Mouse (Mus musculus) kidney, postnatal 0 days (tissue): ENCODE results near the gene B3gnt9. TPM values are rescaled to one million over a fixed set of nuclear protein-coding genes. Genes with fewer than 3 reads are reported as not detected.
"Not testable (repeated sequence)": the region's sequence is repeated elsewhere in the genome, so short reads cannot be mapped to it uniquely, and the experiment has no call there.

Experiments used
- ATAC-seq: fragments of 200-750 bp; cut with Nextera tagmentation; replicated peaks from 2 replicates; pipeline ENCODE4 v1.8.0; 2017; ENCODE audit warnings: low read depth, moderate number of reproducible peaks, moderate TSS enrichment, moderate library complexity; ENCODE audit not compliant: low FRiP score
- DNase-seq: peaks from one replicate; pipeline ENCODE4 v3.0.0-alpha.2; 2016; ENCODE audit warnings: low spot score
- H3K27ac ChIP-seq: fragments of 300-500 bp; sonication (generic); 2 replicates; pipeline ENCODE4 v1.5.1; 2014; ENCODE audit warnings: mild to moderate bottlenecking
- H3K27me3 ChIP-seq: fragments of 300-500 bp; sonication (generic); 2 replicates; pipeline ENCODE4 v1.6.1; 2014; ENCODE audit warnings: low read length, mixed read lengths; ENCODE audit not compliant: insufficient read depth
- H3K36me3 ChIP-seq: fragments of 300-500 bp; sonication (generic); 2 replicates; pipeline ENCODE4 v1.6.1; 2014; ENCODE audit warnings: low read length, mixed read lengths; ENCODE audit not compliant: insufficient read depth
- H3K4me1 ChIP-seq: fragments of 300-500 bp; sonication (generic); replicated peaks from 2 replicates; pipeline ENCODE4 v1.6.1; 2014; ENCODE audit warnings: antibody characterized with exemption, low read length, mixed read lengths; ENCODE audit not compliant: insufficient read depth
- H3K4me2 ChIP-seq: fragments of 300-500 bp; sonication (generic); 2 replicates; pipeline ENCODE4 v1.6.1; 2014; ENCODE audit warnings: mild to moderate bottlenecking, low read length, moderate library complexity, mixed read lengths
- H3K4me3 ChIP-seq: fragments of 300-500 bp; sonication (generic); replicated peaks from 2 replicates; pipeline ENCODE4 v1.5.1; 2014; ENCODE audit warnings: low read depth, low read length
- H3K9ac ChIP-seq: fragments of 300-500 bp; sonication (generic); 2 replicates; pipeline ENCODE4 v1.6.1; 2014; ENCODE audit warnings: low read depth, low read length
- H3K9me3 ChIP-seq: fragments of 300-500 bp; sonication (generic); replicated peaks from 2 replicates; pipeline ENCODE4 v1.6.1; 2016; ENCODE audit warnings: low read length, inconsistent platforms, mixed read lengths
- CTCF ChIP-seq: IDR thresholded peaks from 2 replicates; pipeline ENCODE4 v1.5.1; 2016; ENCODE audit warnings: antibody characterized with exemption, low read depth, mild to moderate bottlenecking, moderate library complexity
- WGBS: fragments of 180-500 bp; shearing (Covaris S2); extraction: QIAGEN DNeasy Blood & Tissue Kit; methylation state at CpG from one replicate; pipeline ENCODE4 v1.1.7; 2014; 5-methylcytosine and 5-hydroxymethylcytosine counted together
- polyA plus RNA-seq: library from polyadenylated mRNA; unstranded; fragments of >200 nt; fragmentation: Nextera tagmentation; extraction: Ambion mirVana; gene quantifications from 2 replicates; pipeline ENCODE4 v1.2.1, GENCODE M21; 2015

Gene B3gnt9
- polyA plus RNA-seq, 1 experiment from 2014 or later: 7.5 TPM

DNA sequence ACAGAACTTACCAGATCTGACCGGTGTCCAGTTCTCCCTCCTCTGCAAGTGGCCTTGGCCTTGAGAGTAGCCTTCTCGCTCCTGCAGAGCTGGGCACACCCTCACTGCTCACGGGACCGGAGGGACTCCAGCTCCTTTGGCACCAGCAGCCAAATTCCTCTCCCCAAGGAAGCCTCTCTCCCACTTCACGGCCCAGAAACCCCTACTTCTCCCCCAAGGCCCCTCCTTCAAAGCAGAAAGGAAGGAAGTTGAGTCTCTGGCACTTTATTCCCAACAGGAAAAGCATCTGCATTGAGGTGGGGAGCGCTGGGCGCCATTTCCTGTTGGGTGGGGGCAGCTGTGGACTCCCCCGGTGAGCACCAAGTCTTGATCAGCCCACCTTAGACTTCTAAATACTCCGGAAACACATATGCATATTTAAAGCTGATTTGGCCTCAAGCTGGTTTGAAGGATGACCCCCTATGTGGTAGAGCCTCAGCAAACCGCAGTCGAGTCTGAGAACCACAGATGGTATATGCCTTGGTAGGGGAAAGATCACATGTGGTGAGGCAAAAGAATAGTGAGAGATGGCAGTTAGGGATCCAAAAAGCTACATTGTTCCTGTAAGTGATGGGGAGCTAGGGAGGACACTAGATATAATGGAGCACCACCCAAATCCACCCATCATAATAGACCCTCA lies 41.1 kb upstream of the B3gnt9 start, which contains the start of gene Exoc3l:
Gene Exoc3l, minus strand, starts transcription at position 207 of the 679 bp plus-strand sequence.
- H3K9me3 ChIP-seq: no peaks in the 10 kb centered on the region
- H3K9ac ChIP-seq: 0 out of 2 replicates have a peak within 1 kb of the TSS, but pooled peaks have one; percentile 13
- 53% methylated on average over 11 of the region's 11 CpGs for WGBS
- H3K27me3 ChIP-seq: no peaks in the 10 kb centered on the region
- H3K4me3 ChIP-seq: peak within 1 kb of the TSS; percentile 95
- H3K4me2 ChIP-seq: peak within 1 kb of the TSS; percentile 88
- TF ChIP-seq CTCF: no peak
- no peak for ATAC-seq
- H3K27ac ChIP-seq: peak within 1 kb of the TSS; percentile 76
- H3K4me1 ChIP-seq: peaks cover 11% of the 10 kb centered on the region
- DNase-seq: peak; percentile 59
- peaks cover 16% of the 10 kb centered on the region for H3K36me3 ChIP-seq

DNA sequence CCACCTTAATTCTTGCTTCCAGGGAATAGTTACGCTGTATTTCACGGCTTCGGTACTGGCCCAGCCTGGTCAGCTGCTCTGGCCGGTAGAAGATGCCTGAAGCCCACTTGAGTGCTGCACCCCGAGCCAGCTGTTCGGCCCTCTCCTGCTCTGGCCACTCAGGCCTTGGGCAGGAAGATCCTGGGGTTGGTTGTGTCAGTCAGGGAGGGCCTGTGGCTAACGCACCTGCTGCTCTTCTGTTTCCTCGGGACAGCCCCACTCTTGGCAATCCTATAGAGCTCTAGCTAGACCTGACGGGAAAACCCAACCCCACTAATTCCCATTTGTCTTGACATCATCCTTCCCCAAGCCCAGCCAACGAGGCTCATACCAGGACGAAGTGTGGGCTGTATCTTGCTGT lies 40.3 kb upstream of the B3gnt9 start:
- H3K4me3 ChIP-seq: peak overlapping the region; percentile 18; the same call in 1 of the 2 replicates
- H3K9me3 ChIP-seq: no peaks in the 10 kb centered on the region
- H3K27me3 ChIP-seq: peaks cover 3% of the 10 kb centered on the region; the same call in 1 of the 2 replicates
- WGBS: 67% methylated on average over 11 of the region's 11 CpGs
- peaks cover 8% of the 10 kb centered on the region for H3K36me3 ChIP-seq
- no peak for TF ChIP-seq CTCF
- H3K9ac ChIP-seq: no peak overlapping the region
- peak overlapping the region; percentile 76; the same call in 1 of the 2 replicates for H3K27ac ChIP-seq
- peak overlapping the region; percentile 23 for H3K4me2 ChIP-seq
- H3K4me1 ChIP-seq: peaks cover 14% of the 10 kb centered on the region
- ATAC-seq (no peak), DNase-seq (no peak)

DNA sequence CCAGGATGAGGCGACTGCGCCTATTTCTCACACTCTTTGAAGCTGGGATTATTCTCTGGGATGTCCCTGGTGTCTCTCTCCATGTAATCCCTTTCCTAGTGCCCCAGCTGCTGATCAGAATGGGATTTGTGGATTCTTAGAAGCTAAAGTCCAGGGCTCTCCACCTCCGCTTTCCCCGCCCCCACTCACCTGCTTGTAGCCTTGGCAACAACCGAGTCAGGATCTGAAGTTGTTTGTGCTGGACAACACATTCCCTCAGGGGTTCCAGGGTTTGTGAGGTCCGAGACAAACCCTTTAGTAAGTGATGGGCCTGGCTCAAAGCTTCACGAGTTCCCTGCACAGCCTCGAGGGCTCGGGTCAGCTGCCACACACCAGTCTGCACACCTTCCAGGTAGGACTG lies 39.8 kb upstream of the B3gnt9 start:
- Histone ChIP-seq H3K36me3 (0 out of 2 replicates have a peak, but pooled peaks cover 4% of the 10 kb centered on the region), H3K4me2 (peak overlapping the region; percentile 23), H3K4me3 (0 out of 2 replicates have a peak overlapping the region, but pooled peaks have one; percentile 18), H3K4me1 (peaks cover 19% of the 10 kb centered on the region), H3K9me3 (no peaks in the 10 kb centered on the region), H3K27ac (no peak overlapping the region), H3K9ac (no peak overlapping the region), H3K27me3 (peaks cover 4% of the 10 kb centered on the region; the same call in 1 of the 2 replicates)
- no peak for ATAC-seq
- no peak for TF ChIP-seq CTCF
- DNase-seq: no peak
- 68% methylated on average over 9 of the region's 9 CpGs for WGBS

DNA sequence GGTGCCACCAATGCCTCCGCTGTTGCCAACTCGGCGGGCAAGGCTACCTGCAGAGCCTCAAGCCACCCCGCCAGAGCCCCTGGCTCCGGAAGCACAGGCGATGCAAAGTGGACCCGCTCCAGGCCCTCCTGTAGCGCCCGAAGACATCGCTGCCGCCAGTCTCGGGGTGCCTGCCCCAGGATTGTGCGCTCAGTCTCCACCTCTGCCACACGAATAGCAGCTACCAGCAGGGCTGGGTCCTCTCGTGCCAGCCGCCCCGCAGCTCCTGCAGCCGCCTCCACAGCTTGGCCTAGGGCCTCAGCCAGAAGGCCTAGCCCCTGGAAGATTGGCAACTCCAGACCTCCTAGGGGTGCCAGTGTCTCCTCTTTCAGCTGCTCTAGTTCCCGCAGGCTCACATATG lies 38.5 kb upstream of the B3gnt9 start:
- no peak for TF ChIP-seq CTCF
- H3K9me3 ChIP-seq: no peaks in the 10 kb centered on the region
- no peaks in the 10 kb centered on the region for H3K36me3 ChIP-seq
- H3K9ac ChIP-seq: no peak overlapping the region
- peaks cover 4% of the 10 kb centered on the region; the same call in 1 of the 2 replicates for H3K27me3 ChIP-seq
- H3K4me2 ChIP-seq: no peak overlapping the region
- no peak for DNase-seq
- ATAC-seq: no peak
- WGBS: 71% methylated on average over 19 of the region's 19 CpGs
- H3K4me1 ChIP-seq: peaks cover 21% of the 10 kb centered on the region
- no peak overlapping the region for H3K27ac ChIP-seq
- no peak overlapping the region for H3K4me3 ChIP-seq

- Histone ChIP-seq H3K9me3 (no peaks in the 10 kb centered on the region), H3K27ac (no peak overlapping the region), H3K4me1 (peaks cover 18% of the 10 kb centered on the region), H3K9ac (no peak overlapping the region), H3K4me2 (no peak overlapping the region), H3K36me3 (no peaks in the 10 kb centered on the region), H3K4me3 (no peak overlapping the region), H3K27me3 (peaks cover 4% of the 10 kb centered on the region; the same call in 1 of the 2 replicates)
- no peak for ATAC-seq
- 73% methylated on average over 7 of the region's 7 CpGs for WGBS
- no peak for TF ChIP-seq CTCF
- no peak for DNase-seq
Measured at GRCm38 (mm10) chr8:105292471-105292870, 37.5 kb upstream of the B3gnt9 start.

GRCm38 (mm10) chr8:105291802-105292201 lies 36.8 kb upstream of the B3gnt9 start:
- H3K4me3 ChIP-seq, H3K27ac ChIP-seq, H3K36me3 ChIP-seq, DNase-seq, H3K9ac ChIP-seq, H3K9me3 ChIP-seq, H3K4me2 ChIP-seq, H3K27me3 ChIP-seq, ATAC-seq: not testable (repeated sequence)
- 73% methylated on average over 3 of the region's 3 CpGs for WGBS
- TF ChIP-seq CTCF: peak; percentile 33; the same call in 1 of the 2 replicates
- H3K4me1 ChIP-seq: peaks cover 18% of the 10 kb centered on the region

GRCm38 (mm10) chr8:105291364-105291763 lies 36.4 kb upstream of the B3gnt9 start:
- H3K4me1 ChIP-seq: peaks cover 18% of the 10 kb centered on the region
- H3K27ac ChIP-seq, H3K4me2 ChIP-seq, H3K27me3 ChIP-seq, H3K9ac ChIP-seq, H3K9me3 ChIP-seq, H3K4me3 ChIP-seq, DNase-seq, H3K36me3 ChIP-seq, ATAC-seq: not testable (repeated sequence)
- WGBS: 80% methylated on average over 8 of the region's 8 CpGs
